Mouse (Mus musculus): ENCODE measurements around the gene Slc25a35. TPM values are rescaled to one million over a fixed set of nuclear protein-coding genes. Genes with fewer than 3 reads are reported as not detected.

The Slc25a35 gene
- polyA plus RNA-seq, 1 experiment = not detected

DNA sequence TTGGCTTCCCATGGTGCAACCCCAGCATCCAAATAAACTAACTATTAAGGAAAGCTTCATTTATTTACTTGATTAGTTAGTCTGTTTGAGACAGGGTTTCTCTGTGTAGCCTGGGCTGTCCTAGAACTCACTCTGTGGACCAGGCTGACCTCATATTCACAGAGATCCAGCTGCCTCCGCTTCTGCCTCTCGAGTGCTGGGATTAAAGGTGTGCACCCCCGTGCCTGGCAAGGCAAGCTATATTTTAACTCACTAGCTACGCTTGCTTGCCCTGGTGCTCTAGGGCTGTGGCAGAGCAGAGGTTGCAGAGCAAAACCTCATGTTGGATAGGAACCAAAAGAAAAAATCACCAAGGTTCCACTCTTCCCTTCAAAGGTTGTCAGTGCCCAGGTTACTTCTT lies 27.4 kb upstream of the Slc25a35 start:
- TF ChIP-seq POLR2A (IDR thresholded peaks at IDR 0.05; ENCODE audit: insufficient read depth, low read depth, low read length) (no peak), CTCF (IDR thresholded peaks at IDR 0.05; ENCODE audit: insufficient read depth, low read depth, low read length) (no peak)
- Histone ChIP-seq H3K4me1 (ENCODE audit: control insufficient read depth, insufficient read depth, low read length) (no peaks in the 10 kb centered on the region; the same call in 1 of the 2 replicates), H3K4me3 (ENCODE audit: insufficient read depth, low read depth, low read length) (0 out of 2 replicates have a peak overlapping the region, but pooled peaks have one; percentile 11), H3K27ac (ENCODE audit: insufficient read depth, low read depth, low read length) (no peak overlapping the region)
- 39% methylated on average over 4 of the region's 4 CpGs for WGBS

DNA sequence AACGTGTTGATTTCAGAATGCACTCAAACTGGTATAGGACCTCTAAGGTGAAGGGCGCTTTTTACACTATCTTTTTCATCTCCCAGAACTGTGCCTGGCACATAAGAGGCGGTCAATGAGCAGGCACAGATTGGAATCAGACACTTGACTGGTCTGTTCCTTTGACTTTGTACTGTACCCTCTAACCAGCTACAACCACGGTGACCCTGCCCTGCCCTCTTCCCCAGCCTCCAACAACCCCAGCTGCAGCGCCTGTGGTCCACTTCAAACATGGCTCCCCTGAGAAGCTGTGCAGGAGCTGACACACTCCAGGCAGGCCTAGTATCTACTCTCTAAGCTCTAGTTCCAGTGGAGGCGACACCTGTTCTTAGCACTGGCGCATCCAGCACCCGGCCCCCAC lies 25.2 kb upstream of the Slc25a35 start:
- WGBS = 95% methylated on average over 8 of the region's 8 CpGs
- Histone ChIP-seq H3K4me1 (ENCODE audit: control insufficient read depth, insufficient read depth, low read length) (peaks cover 9% of the 10 kb centered on the region), H3K27ac (ENCODE audit: insufficient read depth, low read depth, low read length) (no peak overlapping the region), H3K4me3 (ENCODE audit: insufficient read depth, low read depth, low read length) (no peak overlapping the region)
- TF ChIP-seq POLR2A (IDR thresholded peaks at IDR 0.05; ENCODE audit: insufficient read depth, low read depth, low read length) (no peak), CTCF (IDR thresholded peaks at IDR 0.05; ENCODE audit: insufficient read depth, low read depth, low read length) (no peak)

- peaks cover 9% of the 10 kb centered on the region for H3K4me1 ChIP-seq (ENCODE audit: control insufficient read depth, insufficient read depth, low read length)
- WGBS = 91% methylated on average over 2 of the region's 2 CpGs
- TF ChIP-seq CTCF (IDR thresholded peaks at IDR 0.05; ENCODE audit: insufficient read depth, low read depth, low read length) (no peak), POLR2A (IDR thresholded peaks at IDR 0.05; ENCODE audit: insufficient read depth, low read depth, low read length) (no peak)
- H3K27ac ChIP-seq (ENCODE audit: insufficient read depth, low read depth, low read length) = no peak overlapping the region
- H3K4me3 ChIP-seq (ENCODE audit: insufficient read depth, low read depth, low read length) = no peak overlapping the region
Observed at GRCm38 (mm10) chr11:68945245-68945644, 22.7 kb upstream of the Slc25a35 start.

- Histone ChIP-seq H3K4me1 (ENCODE audit: control insufficient read depth, insufficient read depth, low read length) (peaks cover 9% of the 10 kb centered on the region), H3K4me3 (ENCODE audit: insufficient read depth, low read depth, low read length) (no peak overlapping the region), H3K27ac (ENCODE audit: insufficient read depth, low read depth, low read length) (no peak overlapping the region)
- TF ChIP-seq CTCF (IDR thresholded peaks at IDR 0.05; ENCODE audit: insufficient read depth, low read depth, low read length) (no peak), POLR2A (IDR thresholded peaks at IDR 0.05; ENCODE audit: insufficient read depth, low read depth, low read length) (no peak)
- WGBS = 95% methylated on average over 4 of the region's 4 CpGs
Observed at GRCm38 (mm10) chr11:68946001-68946400, 21.9 kb upstream of the Slc25a35 start.

DNA sequence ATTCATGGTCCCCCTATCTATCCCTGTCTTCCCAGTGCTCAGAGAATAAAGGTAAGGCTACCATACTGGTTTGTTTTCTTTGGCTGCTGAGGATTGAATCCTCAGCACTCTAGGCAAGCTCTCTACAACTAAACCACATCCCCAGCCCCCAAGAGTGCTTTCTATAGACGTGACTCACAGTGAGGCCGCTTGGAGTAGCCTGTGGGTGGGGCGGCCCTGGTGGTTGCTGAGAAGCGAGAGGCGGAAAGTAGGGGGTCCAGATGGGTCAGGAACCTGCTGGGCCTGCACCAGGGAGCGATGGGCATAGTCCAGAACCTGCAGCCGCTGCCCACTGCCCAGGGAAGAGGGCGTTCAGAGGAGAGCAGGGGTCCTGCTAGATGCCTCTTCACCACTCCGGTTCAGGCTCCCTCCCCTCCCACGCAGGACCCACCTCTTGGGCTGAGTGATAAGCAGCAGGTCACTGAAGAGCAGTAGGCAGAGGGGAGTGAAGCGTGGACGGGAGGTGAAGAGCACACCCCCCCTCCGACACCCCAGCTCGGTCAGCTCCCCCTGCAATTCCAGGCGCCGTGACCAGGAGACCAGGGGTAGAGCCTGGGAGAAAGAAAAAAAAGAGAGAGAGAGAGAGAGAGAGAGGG lies 21.0 kb upstream of the Slc25a35 start:
- peak overlapping the region; percentile 36 for H3K4me3 ChIP-seq (ENCODE audit: insufficient read depth, low read depth, low read length)
- no peak for TF ChIP-seq POLR2A (IDR thresholded peaks at IDR 0.05; ENCODE audit: insufficient read depth, low read depth, low read length)
- TF ChIP-seq CTCF (IDR thresholded peaks at IDR 0.05; ENCODE audit: insufficient read depth, low read depth, low read length) = no peak
- 0 out of 2 replicates have a peak overlapping the region, but pooled peaks have one; percentile 21 for H3K27ac ChIP-seq (ENCODE audit: insufficient read depth, low read depth, low read length)
- 11% methylated on average over 16 of the region's 16 CpGs for WGBS
- H3K4me1 ChIP-seq (ENCODE audit: control insufficient read depth, insufficient read depth, low read length) = peaks cover 9% of the 10 kb centered on the region

DNA sequence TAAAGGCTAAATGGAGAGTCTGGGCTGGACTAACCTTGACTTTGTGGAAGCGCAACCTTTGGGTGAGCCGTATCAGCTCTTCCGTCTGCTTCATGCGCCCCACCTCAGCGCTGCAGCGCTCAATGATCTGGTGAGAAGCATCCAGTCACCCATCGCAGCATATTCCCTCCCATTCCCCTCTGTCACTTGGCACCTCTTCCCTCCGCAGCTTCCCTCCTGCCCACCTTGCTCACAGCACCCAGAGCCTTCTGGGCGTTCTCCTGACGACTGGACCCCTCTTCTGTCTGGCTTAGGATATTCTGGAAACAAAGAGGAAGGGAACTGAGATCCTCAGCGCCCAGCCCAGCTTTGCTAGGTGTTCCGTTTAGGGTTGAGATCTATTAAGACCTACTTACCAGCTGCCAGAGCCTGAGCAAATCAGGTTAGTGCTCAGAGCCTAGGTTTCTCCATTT lies 20.4 kb upstream of the Slc25a35 start:
- peaks cover 9% of the 10 kb centered on the region for H3K4me1 ChIP-seq (ENCODE audit: control insufficient read depth, insufficient read depth, low read length)
- no peak for TF ChIP-seq CTCF (IDR thresholded peaks at IDR 0.05; ENCODE audit: insufficient read depth, low read depth, low read length)
- TF ChIP-seq POLR2A (IDR thresholded peaks at IDR 0.05; ENCODE audit: insufficient read depth, low read depth, low read length) = no peak
- H3K4me3 ChIP-seq (ENCODE audit: insufficient read depth, low read depth, low read length) = peak overlapping the region; percentile 6
- WGBS = 7% methylated on average over 12 of the region's 12 CpGs
- H3K27ac ChIP-seq (ENCODE audit: insufficient read depth, low read depth, low read length) = no peak overlapping the region

DNA sequence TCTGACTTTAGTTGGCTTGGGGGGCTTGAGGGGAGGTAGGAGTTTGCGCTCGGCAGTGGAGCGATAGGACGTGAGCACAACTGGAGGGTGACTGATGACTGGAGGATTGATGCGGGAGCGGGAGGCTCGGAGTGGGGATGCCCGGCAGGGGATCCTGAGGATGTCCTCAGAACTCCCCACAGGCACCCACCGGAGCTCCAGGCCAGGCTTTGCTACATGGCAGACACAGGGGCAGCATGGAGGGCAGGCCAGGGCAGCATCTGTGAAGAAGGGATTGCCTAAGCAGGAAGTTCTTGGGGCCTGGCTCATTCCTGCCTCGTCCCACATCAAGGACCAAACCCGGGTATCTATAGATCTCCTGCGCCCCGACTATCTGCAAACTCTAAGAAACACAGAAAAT lies 14.0 kb upstream of the Slc25a35 start:
- H3K27ac ChIP-seq (ENCODE audit: insufficient read depth, low read depth, low read length) = no peak overlapping the region
- WGBS = 52% methylated on average over 13 of the region's 13 CpGs
- H3K4me3 ChIP-seq (ENCODE audit: insufficient read depth, low read depth, low read length) = no peak overlapping the region
- H3K4me1 ChIP-seq (ENCODE audit: control insufficient read depth, insufficient read depth, low read length) = peaks cover 14% of the 10 kb centered on the region; the same call in 1 of the 2 replicates
- TF ChIP-seq CTCF (IDR thresholded peaks at IDR 0.05; ENCODE audit: insufficient read depth, low read depth, low read length) = no peak
- TF ChIP-seq POLR2A (IDR thresholded peaks at IDR 0.05; ENCODE audit: insufficient read depth, low read depth, low read length) = no peak

DNA sequence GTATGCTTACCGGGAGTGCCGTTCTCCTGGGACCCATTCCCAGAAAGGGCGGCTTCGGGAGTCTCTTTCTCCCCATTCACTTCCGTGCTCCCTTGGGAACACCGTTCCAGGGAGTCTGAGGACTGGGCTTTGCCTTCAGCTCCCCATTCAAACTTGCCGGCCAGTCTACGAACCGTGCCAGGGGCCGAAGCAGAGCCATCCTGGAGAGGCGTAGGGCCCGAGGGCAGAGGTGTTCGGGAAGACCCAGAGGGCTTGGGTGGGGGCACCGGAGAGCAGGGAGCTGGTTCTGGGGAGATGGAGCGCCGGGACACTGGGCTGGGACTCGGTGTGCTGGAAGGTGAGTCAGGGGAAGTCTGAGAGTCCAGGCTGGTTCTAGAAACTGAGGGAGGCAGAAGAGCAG lies 13.5 kb upstream of the Slc25a35 start:
- no peak overlapping the region for H3K27ac ChIP-seq (ENCODE audit: insufficient read depth, low read depth, low read length)
- H3K4me1 ChIP-seq (ENCODE audit: control insufficient read depth, insufficient read depth, low read length) = peaks cover 14% of the 10 kb centered on the region; the same call in 1 of the 2 replicates
- 6% methylated on average over 17 of the region's 17 CpGs for WGBS
- peak overlapping the region; percentile 34 for H3K4me3 ChIP-seq (ENCODE audit: insufficient read depth, low read depth, low read length)
- no peak for TF ChIP-seq CTCF (IDR thresholded peaks at IDR 0.05; ENCODE audit: insufficient read depth, low read depth, low read length)
- TF ChIP-seq POLR2A (IDR thresholded peaks at IDR 0.05; ENCODE audit: insufficient read depth, low read depth, low read length) = no peak

DNA sequence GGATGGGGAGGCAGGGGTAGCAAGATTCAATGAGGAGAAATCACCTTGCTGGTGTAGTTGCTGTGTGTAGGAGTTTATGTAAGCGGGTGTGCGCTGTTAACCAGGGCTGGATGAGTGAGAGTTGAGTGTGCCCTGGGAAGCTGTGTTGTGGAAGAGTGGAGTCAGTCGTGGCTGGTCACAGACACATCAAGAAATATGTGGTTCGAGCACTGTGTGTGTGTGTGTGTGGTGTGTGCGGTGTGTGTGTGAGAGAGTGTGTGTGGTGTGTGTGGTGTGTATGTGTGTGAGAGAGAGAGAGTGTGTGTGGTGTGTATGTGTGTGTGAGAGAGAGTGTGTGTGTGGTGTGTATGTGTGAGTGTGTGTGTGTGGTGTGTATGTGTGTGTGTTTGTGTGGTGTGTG lies 12.5 kb upstream of the Slc25a35 start:
- TF ChIP-seq CTCF (IDR thresholded peaks at IDR 0.05; ENCODE audit: insufficient read depth, low read depth, low read length) (no peak), POLR2A (IDR thresholded peaks at IDR 0.05; ENCODE audit: insufficient read depth, low read depth, low read length) (no peak)
- no peak overlapping the region for H3K27ac ChIP-seq (ENCODE audit: insufficient read depth, low read depth, low read length)
- H3K4me1 ChIP-seq (ENCODE audit: control insufficient read depth, insufficient read depth, low read length) = peaks cover 14% of the 10 kb centered on the region; the same call in 1 of the 2 replicates
- H3K4me3 ChIP-seq (ENCODE audit: insufficient read depth, low read depth, low read length) = no peak overlapping the region
- 55% methylated on average over 5 of the region's 5 CpGs for WGBS

All from olfactory bulb, adult 2 months (tissue).